Mouse (Mus musculus): ENCODE results near the gene Wbp1l. TPM values are rescaled to one million over a fixed set of nuclear protein-coding genes. Genes with fewer than 3 reads are reported as not detected.
A peak's percentile ranks its signal among the peaks of the same experiment; 100 is the strongest.

The Wbp1l gene
- total RNA-seq, 2 experiments from 2014 or later, result 32.5 to 39.0 TPM

DNA sequence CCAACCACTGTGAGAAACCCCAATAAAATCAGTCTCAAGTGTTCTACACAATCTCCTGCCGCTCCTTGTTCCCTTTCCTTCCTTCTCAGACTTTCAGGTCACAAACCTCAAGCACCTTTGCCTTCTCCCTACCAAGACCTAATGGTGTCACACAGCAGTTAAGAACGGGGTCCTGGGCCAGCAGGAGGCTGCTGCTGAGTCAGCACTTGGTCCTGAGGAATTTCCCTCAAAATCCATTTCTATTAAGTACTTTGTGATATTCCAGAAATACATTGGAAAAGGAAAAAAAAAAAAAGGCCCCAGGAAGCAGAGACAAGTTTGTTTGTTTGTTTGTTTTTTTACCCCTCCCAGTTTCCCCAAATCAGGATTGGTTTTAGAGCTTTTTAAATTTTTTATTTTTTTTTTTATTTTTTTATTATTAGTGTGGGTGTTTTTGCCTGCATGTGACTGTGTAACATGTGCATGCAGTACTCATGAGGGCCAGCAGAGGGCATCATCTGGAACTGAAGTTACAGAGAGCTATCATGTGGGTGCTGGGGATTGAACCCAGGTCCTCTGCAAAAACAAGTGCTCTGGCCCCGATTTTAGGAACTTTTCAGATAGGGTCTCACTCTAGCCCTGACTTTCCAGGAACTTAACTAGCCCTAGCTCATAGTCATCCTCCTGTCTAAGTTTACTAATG is 58.6 kb downstream of the Wbp1l start:
- no peak for DNase-seq (ENCODE audit: low spot score in 2 of 2)

DNA sequence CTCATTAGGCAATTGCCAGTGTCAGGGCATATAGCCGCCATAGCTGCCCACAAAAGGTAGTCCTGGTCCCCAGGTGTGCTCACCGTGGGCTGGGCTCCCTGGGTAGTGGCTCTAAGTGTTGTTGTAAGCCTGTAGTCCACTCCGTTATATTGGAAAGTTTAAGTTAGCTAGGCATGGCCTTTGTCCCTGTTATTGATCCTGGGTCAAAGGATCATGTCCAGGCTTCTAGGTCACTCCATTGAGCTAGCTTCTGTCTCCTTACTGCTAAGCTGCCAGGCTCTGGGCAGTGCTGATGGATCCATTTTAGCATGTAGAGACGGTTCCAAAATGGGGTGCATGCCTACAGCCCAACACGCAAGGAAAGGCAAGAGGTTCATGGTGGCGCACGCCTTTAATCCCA is 59.5 kb downstream of the Wbp1l start:
- no peak for DNase-seq (ENCODE audit: low spot score in 2 of 2)

DNA sequence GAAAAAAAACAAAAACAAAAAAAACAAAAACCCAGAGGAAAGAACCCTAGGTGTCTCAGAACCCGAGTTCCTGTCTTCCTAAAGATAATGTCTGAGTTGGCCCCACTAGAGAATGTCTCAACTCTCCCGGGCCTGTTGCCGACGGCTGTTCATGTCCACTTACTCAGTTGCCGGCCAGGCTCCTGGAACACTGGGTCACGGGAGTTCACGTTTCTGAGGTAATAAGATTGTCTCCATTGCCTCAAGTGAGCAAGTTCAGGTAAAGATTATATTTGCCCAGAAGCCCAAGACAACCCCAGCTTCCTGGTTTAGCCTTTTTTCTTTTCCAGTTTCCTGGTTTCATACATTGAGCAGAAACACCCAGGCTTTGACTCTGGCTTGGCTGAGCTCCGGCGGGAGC is 60.0 kb downstream of the Wbp1l start:
- DNase-seq (ENCODE audit: low spot score in 2 of 2), result no peak

DNA sequence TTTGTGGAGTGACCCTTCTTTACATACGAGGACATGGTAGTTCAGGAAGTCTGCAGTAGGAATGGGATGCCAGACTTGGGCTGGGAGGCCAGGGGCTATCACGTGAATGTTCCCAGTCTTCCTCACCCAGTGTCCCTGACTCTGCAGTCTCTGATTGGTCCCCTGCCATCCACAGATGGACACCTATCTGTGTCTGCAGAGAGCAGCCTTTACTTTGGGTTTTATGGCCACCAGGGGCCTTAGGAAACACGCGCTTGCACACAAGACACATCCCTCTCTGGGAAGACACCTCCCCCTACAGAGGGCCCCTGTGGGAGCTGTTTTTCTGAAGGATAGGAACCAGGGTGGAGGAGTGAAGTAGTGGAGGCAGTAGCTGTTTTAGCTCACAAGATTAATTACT is 62.6 kb downstream of the Wbp1l start:
- DNase-seq (ENCODE audit: low spot score in 2 of 2), result no peak

DNA sequence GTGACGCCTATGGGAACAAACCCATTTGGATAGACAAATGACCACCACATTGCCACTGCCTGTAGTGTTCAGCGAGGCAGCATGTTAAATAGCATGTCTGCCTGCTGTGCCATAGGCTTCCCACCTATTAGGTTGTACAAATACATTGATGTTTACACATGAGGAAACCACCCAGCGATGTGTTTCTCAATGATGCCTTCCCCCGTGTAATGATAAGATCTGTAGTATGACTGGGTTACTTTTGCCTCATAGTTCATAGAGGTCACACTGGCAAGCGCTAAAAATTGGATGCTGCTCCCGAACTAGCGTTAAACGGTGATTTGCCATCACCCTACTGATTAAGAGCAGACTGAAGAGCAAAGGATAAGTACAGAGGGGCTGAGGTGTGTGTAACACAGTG is 63.3 kb downstream of the Wbp1l start:
- DNase-seq (ENCODE audit: low spot score in 2 of 2), result no peak

DNA sequence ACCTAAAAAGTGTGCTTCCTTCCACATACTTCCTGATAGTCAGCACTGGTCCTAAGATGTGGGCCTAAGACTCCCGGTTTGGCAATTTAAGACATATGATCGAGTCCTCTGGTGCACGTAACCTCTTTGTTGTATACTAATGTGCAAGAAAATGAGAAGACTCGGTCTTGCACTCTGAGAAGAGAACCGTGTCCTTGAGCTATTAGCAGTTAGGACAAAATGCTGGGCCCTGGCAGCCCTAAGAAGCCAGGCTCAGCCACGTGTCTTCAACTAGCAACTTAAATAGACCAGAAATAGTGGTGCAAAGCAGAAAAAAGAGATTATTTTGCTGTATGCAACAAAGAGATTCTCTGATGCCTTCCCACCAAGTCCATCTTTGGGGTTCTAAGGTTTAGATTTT is 63.9 kb downstream of the Wbp1l start:
- DNase-seq (ENCODE audit: low spot score in 2 of 2), result no peak

DNA sequence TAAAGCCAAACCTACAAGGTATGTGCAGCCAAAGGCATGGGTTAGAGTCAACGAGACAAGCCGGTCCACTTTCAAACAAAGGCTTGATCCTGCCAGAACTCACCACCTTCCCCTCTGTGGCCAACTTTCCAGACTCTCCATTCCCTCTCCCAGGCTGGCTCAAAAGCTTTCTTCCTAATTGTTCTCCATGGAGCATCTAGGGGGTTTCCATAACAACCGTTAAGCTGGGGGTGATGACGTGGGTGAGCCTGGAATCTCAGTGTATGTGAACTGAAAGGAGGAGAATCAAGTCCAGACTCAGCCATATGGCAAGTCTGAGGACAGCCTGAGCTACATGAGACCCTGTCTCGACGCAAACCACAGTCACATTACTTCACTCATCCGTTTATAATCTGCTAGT is 66.6 kb downstream of the Wbp1l start:
- DNase-seq (ENCODE audit: low spot score in 2 of 2), result no peak

DNA sequence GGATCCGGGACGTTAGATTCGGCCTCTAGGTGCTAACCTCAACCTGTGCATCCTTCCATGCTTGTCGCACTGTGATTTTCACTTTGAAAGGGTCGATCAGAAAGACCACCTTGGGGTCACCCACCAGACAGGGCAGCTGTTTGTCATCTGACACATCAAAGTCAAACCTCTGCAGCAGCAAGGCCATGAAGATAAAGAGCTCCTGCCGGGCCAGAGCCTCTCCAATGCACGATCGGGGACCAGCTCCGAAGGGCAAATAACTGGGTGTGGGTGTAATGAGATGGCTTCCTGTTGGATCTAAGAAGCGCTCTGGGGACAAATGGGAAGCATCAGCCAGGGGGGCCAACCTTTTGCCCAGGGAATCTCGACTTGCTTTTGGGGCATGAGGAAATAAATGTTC is 68.4 kb downstream of the Wbp1l start:
- no peak for DNase-seq (ENCODE audit: low spot score in 2 of 2)

DNA sequence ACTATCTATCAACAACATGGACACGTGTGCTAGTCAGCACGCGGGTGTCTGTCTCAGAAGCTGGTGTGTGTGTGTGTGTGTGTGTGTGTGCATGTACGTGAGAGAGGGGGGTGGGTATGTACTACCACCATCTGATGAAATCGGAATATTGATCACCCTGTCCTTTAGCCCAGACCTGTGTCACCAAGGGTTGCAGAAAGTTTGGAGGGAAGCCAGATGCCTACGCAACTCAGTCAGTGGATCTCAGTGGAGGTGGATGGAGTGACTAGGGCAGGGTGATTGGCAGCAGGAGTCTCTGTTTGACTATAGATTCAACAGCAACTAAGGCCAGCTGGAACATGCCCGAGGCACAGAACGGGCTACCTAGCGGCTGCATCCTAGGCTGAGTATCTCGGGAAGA is 69.4 kb downstream of the Wbp1l start:
- no peak for DNase-seq (ENCODE audit: low spot score in 2 of 2)

DNA sequence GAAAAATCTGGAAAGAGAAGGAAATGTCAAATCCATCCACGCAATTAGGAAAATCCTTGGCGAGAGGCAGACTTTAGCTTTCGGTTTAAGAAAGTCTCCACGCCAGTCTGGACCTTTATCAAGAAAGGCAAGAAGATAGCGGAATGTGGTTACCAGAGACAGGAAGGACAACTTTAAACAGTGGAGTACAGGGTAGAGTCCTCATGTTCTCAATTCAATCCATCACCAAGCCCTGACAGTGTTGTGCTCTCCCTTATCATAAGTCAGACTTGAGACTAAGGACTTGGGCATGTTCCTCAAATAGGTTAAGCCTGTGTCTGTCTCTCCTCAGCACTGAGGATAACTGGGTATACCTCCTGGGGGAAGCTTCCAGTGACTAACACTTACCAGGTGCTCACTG is 70.9 kb downstream of the Wbp1l start:
- DNase-seq (ENCODE audit: low spot score in 2 of 2), result no peak

DNA sequence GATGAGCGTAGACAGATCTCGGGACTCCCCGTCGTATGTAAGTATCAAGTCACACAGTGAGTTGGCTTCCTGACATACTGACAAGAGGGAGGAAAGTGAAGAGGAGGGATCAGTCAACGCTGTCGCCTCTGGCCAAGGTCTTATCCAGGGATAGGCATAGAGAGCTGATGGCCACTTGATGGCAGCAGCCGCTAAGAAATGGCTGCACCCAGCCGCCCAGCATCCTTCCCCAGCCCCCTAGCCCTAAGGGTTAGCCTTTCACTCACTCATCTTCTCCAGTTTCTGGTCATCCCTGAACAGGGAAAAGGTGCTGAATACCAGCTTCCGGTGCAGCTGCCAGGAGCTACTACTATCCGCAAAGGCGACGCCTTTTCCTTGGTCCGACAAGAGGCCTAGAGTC is 71.8 kb downstream of the Wbp1l start:
- peak; percentile 69 to 77 for DNase-seq (ENCODE audit: low spot score in 2 of 2)

DNA sequence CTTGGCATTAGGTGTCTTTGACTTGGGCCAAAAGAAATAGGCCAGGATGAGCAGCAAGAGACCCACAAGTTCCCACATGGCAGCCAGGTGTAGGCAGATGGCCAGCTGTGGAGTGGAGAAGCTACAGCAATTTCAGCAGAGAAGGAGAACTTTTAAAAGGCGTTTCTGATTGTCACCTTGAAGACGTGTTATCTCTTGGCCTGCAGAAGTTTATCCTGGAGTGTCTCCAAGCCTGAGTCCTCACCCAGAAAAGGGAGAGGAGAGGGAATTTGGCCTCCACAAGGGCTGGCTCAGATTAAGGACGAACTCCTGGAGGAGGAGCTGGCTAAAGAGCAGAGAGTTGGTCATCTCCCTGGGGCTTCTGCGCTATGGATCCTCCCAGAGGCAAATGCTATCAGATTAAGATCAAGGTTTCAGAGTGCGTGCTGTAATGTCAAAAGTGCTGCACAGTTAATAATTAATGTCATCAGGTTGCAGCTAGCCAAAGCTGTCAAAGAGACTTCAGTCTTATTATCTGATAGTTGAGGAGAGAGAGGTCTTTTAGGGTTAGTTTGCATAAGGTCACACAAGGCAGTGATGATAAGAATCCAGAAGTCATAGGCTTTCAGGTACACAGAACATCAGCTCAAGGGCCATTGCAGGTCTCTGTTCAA is 74.0 kb downstream of the Wbp1l start, which contains the start of gene Cyp17a1:
Cyp17a1 (minus strand) TSS at position 407 of the 653 bp plus-strand sequence.
- no peak for DNase-seq (ENCODE audit: low spot score in 2 of 2)

DNA sequence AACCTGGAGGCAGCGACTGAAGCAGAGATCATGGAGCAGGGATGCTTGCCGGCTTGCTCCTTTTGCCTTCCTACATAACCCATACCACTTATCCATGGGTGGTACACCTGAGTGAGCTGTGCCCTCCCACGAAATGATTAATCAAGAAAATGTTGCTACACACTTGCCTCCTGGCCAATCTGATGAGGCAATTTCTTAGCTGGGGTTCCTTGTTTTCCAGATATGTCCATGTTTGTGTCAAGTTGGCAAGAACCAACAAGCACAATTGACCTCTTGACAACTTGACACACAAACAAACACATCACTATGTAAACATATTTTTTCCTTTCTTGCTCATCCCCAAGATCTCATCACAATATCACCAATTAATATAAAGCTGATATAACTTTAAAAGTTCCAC is 76.8 kb downstream of the Wbp1l start:
- no peak for DNase-seq (ENCODE audit: low spot score in 2 of 2)

DNA sequence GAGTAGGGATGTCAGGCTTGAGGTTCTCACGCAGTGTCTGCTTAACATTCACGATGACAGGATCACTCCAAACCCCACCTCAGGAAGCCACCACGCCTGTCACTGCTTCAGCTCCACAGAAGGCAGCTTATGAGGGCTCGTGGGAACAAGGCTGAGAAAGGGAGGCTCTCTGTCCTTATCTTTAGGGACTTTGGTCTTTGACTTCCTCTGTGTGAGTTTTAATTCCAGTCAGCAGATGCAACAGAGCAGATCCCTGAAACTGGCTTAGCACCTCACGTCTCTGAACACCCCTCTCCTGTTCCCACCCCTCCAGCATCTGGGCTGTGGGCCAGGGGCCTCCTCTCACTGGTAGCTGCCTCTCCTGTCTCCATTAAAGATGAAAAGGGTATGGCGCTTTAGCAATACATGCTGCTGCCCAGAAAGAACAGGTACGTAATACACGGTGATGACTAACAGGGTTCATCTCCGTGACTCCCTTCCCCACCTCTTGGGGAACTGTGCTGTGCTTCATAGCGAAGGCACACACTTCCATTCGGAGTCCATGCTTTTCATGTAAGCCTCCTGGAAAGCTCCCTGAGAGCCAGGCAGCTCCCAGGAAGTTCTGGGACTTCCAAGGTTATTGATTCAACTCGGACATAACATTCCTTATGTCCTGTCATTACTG is 81.0 kb downstream of the Wbp1l start:
- DNase-seq (ENCODE audit: low spot score in 2 of 2), result no peak

DNA sequence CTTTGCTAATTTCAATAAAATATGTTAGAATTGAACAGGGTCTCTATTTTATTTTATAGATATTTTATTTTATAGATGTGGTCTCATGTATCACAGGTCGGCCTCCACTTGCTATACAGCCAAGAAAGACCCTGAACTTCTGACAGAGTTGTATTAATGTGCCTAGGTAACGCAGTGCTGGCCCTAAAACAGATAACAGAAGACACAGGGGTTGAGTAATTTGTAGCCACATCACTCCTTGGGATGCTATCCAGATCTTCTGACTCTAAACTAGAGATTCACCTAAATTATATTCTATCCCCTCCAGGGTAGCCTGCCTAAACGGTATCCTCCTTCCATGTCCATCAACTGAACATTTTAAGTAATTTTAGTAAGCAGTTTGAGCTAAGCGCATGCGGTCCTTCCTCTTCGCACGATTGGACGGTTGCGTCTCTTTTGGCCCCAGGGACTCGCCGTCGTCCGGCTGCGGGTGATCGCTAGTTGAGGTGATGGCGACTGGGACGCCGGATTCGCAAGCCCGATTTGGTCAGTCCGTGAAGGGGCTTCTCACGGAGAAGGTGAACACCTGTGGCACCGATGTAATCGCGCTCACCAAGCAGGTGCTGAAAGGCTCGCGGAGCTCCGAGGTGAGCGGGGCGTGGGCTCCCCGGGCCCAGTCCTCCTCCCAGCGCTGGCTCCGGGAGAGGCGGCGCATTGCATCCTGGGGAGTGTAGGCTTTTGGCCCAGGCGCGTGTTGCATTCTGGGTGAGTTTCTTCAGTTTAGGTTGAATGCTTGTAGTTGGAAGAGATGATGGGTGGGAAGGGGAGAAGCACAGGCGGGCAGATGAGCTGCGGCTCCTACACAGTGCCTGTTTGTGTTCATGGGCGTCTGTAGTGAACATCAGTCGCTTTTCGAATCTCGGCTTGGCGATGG is 90.8 kb downstream of the Wbp1l start, which contains the start of gene Borcs7:
Borcs7 (plus strand) TSS at position 447 of the 913 bp plus-strand sequence.
- peak; percentile 84 to 88 for DNase-seq (ENCODE audit: low spot score in 2 of 2)

DNA sequence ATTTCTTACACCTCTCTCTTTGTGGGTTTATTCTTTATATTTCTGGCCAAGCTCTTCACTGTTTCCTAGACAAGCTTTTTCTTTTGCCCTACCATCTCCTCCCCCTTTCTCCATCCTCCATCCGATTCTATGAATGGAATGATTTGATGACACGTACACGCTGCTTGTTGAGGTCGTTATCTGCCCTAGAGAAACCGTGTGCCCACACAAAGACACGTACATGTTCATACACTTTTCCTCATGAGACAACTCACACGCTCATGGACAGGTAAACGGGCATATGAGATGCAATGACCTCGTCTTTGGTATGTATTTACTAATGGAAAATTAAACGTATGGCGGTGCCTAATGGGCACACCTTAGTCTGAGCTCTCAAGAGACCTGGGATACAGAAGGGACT is 91.5 kb downstream of the Wbp1l start:
- DNase-seq (ENCODE audit: low spot score in 2 of 2), result no peak

DNA sequence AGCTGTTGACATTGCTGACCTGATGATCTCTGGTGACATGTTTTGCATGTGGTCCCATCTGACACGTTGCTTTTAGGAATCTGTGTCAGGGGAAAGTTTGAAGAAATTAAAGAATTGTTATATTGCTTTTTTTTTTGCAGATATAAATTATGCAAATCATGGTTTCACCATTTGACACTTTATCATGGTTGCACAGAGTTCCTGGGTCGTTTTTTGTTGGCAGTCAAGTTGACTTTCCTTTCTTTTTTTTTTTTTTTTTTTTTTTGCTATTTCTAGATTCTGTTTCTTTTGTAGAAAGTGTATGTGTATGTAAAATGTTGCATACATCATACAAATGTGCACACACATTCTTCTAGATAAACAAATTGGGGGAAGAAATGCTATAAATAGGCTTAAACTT is 92.2 kb downstream of the Wbp1l start:
- no peak for DNase-seq (ENCODE audit: low spot score in 2 of 2)

DNA sequence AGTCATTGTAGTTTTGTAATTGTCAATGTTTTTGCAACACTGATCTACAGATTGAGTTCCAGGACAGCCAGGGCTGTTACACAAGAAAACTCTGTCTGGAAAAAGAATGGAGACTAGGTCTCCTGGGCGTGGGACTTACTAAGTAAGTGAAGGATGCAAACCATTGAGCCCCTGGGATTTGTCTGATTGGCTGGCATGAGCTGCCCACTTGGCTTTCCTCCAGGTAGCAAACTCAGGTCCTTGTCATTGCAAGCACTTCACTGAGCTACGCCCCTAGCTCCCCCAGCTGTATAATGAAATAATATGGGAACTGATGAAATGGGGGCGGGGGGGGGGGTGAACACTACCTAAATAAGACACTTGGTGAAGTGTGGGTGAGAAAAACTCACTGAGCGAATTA is 94.3 kb downstream of the Wbp1l start:
- no peak for DNase-seq (ENCODE audit: low spot score in 2 of 2)

DNA sequence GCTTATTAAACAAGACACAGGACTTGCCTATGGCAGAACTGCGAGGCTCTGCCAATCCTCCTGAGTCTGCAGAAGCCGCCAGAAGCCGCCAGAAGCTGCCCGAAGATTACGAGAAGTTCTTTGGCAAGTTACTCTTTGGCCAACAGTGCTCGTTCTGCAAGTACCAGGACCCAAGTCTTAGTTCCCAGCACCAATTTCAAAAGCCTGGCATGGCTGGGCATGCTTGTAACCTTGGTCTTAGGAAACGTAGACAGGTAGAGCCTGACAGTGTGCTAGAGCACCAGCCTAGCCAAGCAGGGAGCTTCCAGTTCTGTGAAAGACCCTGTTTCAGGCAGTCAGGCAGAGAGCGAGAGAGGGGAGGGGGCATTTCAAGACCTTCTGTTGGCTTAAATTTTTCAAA is 97.6 kb downstream of the Wbp1l start:
- DNase-seq (ENCODE audit: low spot score in 2 of 2), result no peak

DNA sequence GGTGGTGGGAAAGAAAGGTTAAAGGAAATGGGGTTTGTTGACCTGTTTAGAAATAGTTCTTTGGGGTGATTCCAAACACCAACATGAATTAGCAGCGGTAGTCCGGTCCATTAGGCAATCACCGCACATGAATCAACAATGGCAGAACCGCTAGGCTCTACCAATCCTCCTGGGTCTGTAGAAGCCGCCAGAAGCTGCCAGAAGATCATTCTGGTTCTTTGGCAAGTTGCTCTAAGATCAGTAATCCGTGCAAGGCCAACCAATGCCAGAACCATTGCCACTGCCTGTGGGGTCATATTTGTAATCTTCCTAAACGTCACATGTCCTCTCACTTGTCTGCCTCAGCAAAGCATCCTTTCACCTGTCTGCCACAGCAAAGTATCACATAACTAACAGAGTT is 98.1 kb downstream of the Wbp1l start:
- DNase-seq (ENCODE audit: low spot score in 2 of 2), result no peak

DNA sequence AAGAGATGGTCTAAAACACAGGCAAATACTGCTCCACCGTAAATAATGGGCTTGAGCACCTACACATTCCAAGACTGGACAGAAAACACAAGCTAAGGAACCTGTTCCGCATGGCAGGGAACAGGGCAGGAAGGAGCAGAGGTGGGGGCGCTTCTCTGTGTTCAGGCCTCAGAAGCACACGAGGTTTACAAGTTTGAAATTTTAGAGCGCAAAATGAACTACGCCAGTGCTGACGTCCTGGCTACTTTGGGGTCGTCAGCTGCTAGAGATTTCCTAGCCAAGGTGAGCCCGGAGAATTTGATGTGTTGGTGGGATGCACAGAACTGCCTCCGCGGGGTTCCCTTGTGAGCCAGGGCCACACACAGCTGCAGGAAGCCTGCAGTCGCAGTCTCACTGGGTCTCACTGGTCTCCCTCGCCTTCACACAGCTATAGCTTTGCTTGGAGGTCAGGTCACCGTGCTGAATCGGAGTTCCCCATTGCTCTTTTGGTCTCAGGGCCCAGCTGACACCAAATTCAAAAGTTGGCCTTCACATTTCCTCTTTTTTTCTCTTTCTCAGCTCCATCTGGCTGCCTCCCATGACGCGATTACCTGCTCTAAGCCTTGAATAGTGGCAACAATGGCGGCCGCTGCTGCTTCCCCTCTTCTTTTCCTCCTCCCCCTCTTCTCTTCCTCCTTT is 99.1 kb downstream of the Wbp1l start:
- DNase-seq (ENCODE audit: low spot score in 2 of 2), result no peak

Data from layer of hippocampus, postnatal 10 days (tissue).